Mouse (Mus musculus) kidney, embryonic 14.5 days (tissue): ENCODE results near the gene Cds2. TPM values are rescaled to one million over a fixed set of nuclear protein-coding genes. Genes with fewer than 3 reads are reported as not detected.

Source experiments
- ATAC-seq: fragments of 200-750 bp; cut with Nextera tagmentation; 2 replicates; pipeline ENCODE4 v1.8.0; 2017; ENCODE audit warnings: moderate number of reproducible peaks, mild to moderate bottlenecking, moderate TSS enrichment, moderate library complexity; ENCODE audit not compliant: low FRiP score, low TSS enrichment
- H3K27ac ChIP-seq: fragments of 300-500 bp; sonication (generic); 2 replicates; pipeline ENCODE4 v1.5.1; 2014; ENCODE audit warnings: low read depth, mild to moderate bottlenecking, low read length, moderate library complexity, mixed read lengths
- H3K27me3 ChIP-seq: fragments of 300-500 bp; sonication (generic); 2 replicates; pipeline ENCODE4 v1.6.1; 2014; ENCODE audit warnings: mild to moderate bottlenecking, low read length; ENCODE audit not compliant: control insufficient read depth, insufficient read depth
- H3K36me3 ChIP-seq: fragments of 300-500 bp; sonication (generic); 2 replicates; pipeline ENCODE4 v1.6.1; 2014; ENCODE audit warnings: low read length, mixed read lengths; ENCODE audit not compliant: control insufficient read depth, insufficient read depth
- H3K4me1 ChIP-seq: fragments of 300-500 bp; sonication (generic); 2 replicates; pipeline ENCODE4 v1.6.1; 2014; ENCODE audit warnings: low read length, mixed read lengths; ENCODE audit not compliant: control insufficient read depth, insufficient read depth
- H3K4me2 ChIP-seq: fragments of 300-500 bp; sonication (generic); replicated peaks from 2 replicates; pipeline ENCODE4 v1.6.1; 2014; ENCODE audit warnings: low read depth, mild to moderate bottlenecking, low read length
- H3K4me3 ChIP-seq: fragments of 300-500 bp; sonication (generic); 2 replicates; pipeline ENCODE4 v1.5.1; 2014; ENCODE audit warnings: mild to moderate bottlenecking, low read length
- H3K9ac ChIP-seq: fragments of 300-500 bp; sonication (generic); 2 replicates; pipeline ENCODE4 v1.6.1; 2014; ENCODE audit warnings: low read depth, mild to moderate bottlenecking, low read length, moderate library complexity
- H3K9me3 ChIP-seq: fragments of 300-500 bp; sonication (generic); 2 replicates; pipeline ENCODE4 v1.6.1; 2016; ENCODE audit warnings: low read length; ENCODE audit not compliant: control insufficient read depth
- WGBS: fragments of 180-500 bp; shearing (Covaris S2); extraction: QIAGEN DNeasy Blood & Tissue Kit; methylation state at CpG from one replicate; pipeline ENCODE4 v1.1.7; 2014; 5-methylcytosine and 5-hydroxymethylcytosine counted together
- polyA plus RNA-seq: library from polyadenylated mRNA; unstranded; fragments of >200 nt; fragmentation: Nextera tagmentation; extraction: Ambion mirVana; gene quantifications from 2 replicates; pipeline ENCODE4 v1.2.1, GENCODE M21; 2014

Gene Cds2
- polyA plus RNA-seq, 1 experiment from 2014 or later, result 24.4 TPM

DNA sequence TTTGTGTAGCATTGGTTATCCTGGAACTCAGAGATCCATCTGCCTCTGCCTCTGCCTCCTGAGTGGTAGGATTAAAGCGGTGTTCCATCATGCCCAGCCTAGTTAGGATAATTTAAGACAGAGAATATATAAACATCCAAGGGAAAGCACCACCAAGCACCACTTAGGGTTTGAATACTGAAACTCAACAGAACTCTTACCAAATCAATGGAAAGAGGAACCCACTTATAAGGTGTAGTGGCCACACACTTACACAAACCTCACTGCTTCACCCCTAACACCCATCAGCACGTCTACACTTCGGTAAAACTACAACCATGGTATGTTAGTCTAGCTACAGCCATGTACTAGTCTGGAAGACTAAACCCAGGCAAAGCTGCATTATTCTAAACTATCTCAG, 19.6 kb upstream of the Cds2 start:
- H3K9me3 ChIP-seq, result no peaks in the 10 kb centered on the region
- H3K27me3 ChIP-seq, result no peaks in the 10 kb centered on the region
- 0 out of 2 replicates have a peak, but pooled peaks cover 3% of the 10 kb centered on the region for H3K4me1 ChIP-seq
- H3K4me2 ChIP-seq, result no peak overlapping the region
- WGBS, result 97% methylated on average over 3 of the region's 3 CpGs
- H3K27ac ChIP-seq, result no peak overlapping the region
- H3K9ac ChIP-seq, result no peak overlapping the region
- H3K4me3 ChIP-seq, result no peak overlapping the region
- ATAC-seq, result no peak
- peaks cover 25% of the 10 kb centered on the region; the same call in 1 of the 2 replicates for H3K36me3 ChIP-seq

DNA sequence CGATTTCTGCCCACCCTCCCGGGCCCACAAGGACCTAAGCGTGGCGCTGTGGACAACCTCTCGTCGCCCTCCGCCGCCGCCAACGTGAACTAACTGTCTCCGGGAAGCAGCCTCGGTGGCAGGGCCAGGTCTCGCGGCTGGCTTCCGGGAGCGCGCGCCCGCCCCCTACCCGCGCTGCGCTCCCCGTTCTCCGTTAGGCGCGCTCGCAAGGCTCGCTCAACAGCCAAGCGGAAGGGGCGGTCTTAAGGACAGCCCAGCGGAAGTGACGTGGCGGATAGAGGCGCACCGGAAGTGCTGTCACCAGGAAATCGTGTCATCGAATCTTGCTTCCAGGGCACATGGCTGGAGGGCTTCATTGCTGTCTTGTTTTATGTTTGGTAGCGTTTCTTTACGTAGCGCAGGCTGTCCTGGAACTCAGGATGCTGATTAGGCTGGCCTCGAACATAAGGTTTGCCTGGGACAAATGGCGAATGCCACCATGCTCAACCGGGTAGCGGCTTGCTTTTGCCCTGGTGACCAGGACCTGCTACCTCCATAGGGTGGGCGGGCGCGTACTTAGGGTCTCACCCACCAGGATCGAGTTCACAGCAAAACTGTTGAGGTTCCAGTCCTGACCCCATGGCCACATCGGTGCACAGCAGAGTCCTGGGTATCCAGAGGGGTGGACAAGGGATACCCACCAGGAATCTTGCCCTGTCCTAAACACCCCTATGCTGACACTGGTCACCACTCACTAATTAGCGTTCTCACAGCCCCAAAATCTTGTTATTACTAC, 15.2 kb upstream of the Cds2 start, which contains the start of gene Tmem230:
Gene Tmem230 (minus strand): TSS at position 269 of the 775 bp plus-strand sequence.
- peaks cover 45% of the 10 kb centered on the region for H3K36me3 ChIP-seq
- H3K27me3 ChIP-seq, result no peaks in the 10 kb centered on the region
- peak within 1 kb of the TSS; percentile 45 for H3K4me3 ChIP-seq
- 5% methylated on average over 49 of the region's 50 CpGs for WGBS
- no peaks in the 10 kb centered on the region for H3K9me3 ChIP-seq
- H3K4me1 ChIP-seq, result peaks cover 19% of the 10 kb centered on the region
- peak within 1 kb of the TSS; percentile 46 for H3K4me2 ChIP-seq
- peak within 1 kb of the TSS; percentile 72 for H3K27ac ChIP-seq
- H3K9ac ChIP-seq, result peak within 1 kb of the TSS; percentile 61
- peak; percentile 94 for ATAC-seq

DNA sequence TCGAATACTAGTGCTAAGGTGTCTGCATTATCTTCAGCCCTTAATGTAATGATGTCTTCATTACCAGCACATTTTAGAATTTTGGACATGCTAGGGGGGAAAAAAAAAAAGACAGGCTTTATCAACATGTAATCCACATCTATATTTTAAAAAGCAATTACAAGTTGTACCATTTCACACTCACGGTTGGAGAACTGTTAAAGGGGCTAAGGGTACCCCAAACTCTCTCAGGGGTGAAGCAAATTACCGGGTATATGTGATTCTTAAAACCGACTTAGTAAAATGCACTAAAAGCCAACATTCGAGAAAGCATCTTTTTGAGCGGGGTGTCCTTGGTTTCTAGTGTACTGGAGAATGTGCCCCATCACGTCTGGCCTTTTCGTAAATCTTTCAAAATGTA, 11.0 kb upstream of the Cds2 start:
- WGBS, result 8% methylated on average over 8 of the region's 8 CpGs
- Histone ChIP-seq H3K4me2 (peak overlapping the region; percentile 47), H3K9me3 (no peaks in the 10 kb centered on the region), H3K4me3 (peak overlapping the region; percentile 54), H3K9ac (peak overlapping the region; percentile 64), H3K36me3 (peaks cover 30% of the 10 kb centered on the region), H3K4me1 (peaks cover 19% of the 10 kb centered on the region), H3K27me3 (no peaks in the 10 kb centered on the region), H3K27ac (peak overlapping the region; percentile 34; the same call in 1 of the 2 replicates)
- ATAC-seq, result no peak

DNA sequence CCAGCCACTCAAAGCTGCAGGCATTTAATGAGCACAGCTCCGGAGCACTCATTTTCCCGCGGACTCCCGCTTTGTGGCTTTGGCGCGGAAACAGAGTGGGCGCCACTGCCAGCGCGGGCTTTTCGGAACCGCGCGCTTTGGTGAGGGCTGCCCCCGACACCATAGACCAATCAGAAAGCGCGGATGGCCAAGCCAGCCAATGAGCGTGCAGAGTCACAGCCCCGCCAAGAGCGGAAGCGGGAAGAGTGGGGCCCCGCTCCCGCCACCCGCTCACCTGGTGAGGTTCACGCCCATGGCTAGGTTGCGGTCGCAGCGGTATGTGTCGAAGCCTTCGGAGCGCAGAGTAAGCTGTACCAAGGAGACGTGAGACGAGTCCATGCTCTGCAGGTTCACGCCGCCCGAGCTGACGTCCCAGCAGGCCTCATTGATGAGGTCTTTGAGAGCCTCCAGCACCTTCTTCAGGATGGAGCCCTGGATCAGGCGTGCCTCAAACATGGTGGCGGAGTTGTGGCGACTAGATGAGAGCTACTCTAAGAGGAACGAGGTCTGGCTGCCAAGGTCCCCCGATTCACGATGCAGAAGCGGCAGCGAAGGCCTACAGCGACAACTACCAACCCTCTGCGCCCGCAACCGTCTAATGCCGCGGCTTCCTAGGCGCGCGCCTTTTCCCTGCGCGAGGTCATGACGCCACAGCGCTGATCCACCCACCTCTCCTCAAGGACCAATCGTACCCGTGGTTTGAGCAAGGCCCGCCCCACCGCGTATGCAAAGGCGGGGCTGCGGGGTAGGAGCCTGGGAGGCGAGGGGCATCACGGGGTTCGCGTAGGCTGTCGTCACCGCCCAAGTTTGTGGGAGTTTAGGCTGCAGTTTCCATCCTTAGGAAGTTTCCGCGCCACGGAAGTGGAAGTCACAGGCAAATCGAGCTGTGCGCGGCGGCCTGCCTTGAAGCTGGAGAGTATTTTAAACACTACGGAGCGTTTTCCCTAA, 10.1 kb upstream of the Cds2 start, which contains the start of gene Pcna:
Gene Pcna (minus strand): TSS at position 773 of the 987 bp plus-strand sequence.
- under 1% methylated on average over 77 of the region's 79 CpGs for WGBS
- H3K9me3 ChIP-seq, result no peaks in the 10 kb centered on the region
- H3K27me3 ChIP-seq, result no peaks in the 10 kb centered on the region
- peak; percentile 99 for ATAC-seq
- H3K4me3 ChIP-seq, result peak within 1 kb of the TSS; percentile 54
- H3K36me3 ChIP-seq, result peaks cover 30% of the 10 kb centered on the region
- peak within 1 kb of the TSS; percentile 80 for H3K27ac ChIP-seq
- H3K4me2 ChIP-seq, result peak within 1 kb of the TSS; percentile 54
- H3K9ac ChIP-seq, result peak within 1 kb of the TSS; percentile 64
- peaks cover 19% of the 10 kb centered on the region for H3K4me1 ChIP-seq

DNA sequence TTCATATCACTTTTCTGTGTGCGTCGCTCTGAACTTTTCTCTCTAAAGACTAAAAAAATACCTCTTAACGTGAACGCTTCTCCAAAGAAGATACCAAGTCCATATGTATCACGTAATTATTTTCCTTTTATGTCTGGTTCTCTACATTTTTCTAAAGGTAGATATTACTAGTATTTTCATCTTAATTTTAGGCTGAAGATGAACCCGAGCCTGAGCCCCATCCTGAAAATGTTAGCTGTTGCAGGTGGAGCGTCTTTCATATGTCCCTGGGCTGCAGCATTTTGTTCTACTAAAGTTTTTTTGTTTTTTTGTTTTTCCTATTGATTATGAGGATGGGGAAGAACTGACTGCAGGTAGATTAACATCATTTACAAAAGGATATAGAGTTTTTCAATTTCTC, 9.3 kb upstream of the Cds2 start:
- Histone ChIP-seq H3K4me2 (peak overlapping the region; percentile 54), H3K36me3 (peaks cover 25% of the 10 kb centered on the region), H3K9me3 (no peaks in the 10 kb centered on the region), H3K4me3 (peak overlapping the region; percentile 54), H3K4me1 (peaks cover 16% of the 10 kb centered on the region), H3K27ac (peak overlapping the region; percentile 80), H3K27me3 (no peaks in the 10 kb centered on the region), H3K9ac (peak overlapping the region; percentile 64; the same call in 1 of the 2 replicates)
- ATAC-seq, result no peak
- 1% methylated on average over 7 of the region's 7 CpGs for WGBS

DNA sequence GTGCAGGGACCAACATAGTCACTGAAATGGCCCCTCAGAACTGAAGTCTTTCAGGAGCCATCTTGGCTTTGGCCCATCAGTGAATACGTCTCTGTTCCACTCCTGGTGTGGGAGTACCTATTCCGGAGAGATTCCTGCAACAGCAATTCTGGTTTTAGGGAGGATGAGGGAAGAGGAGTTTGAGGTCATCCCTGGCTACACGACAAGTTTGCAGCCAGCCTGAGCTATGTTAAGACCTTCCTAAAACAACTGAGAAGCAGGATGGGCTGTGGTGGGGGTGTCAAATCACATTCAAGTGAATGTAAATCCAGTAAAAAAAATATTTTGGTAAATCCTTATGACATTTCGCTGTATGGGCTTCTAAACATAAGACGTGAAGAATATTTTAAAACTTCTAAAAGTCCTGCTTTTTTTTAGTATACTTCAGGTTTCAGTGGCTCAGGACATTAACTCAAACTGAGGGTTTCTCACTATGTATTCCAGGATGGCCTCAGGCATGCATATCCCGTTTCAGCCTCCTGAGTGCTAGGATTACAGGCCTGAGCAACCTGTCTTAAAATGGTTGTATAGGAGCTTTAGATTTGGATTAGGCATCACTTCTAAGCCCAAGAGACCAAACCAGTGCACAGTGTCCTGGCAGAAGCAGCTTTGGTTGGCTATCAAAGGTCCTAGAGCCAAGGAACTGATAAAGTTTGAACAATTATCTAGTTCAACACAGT, 5.4 kb upstream of the Cds2 start:
- Histone ChIP-seq H3K4me1 (no peaks in the 10 kb centered on the region), H3K9me3 (no peaks in the 10 kb centered on the region), H3K27ac (no peak overlapping the region), H3K4me2 (no peak overlapping the region), H3K4me3 (no peak overlapping the region), H3K36me3 (no peaks in the 10 kb centered on the region), H3K9ac (no peak overlapping the region), H3K27me3 (no peaks in the 10 kb centered on the region)
- WGBS, result 86% methylated on average over 6 of the region's 6 CpGs
- no peak for ATAC-seq

DNA sequence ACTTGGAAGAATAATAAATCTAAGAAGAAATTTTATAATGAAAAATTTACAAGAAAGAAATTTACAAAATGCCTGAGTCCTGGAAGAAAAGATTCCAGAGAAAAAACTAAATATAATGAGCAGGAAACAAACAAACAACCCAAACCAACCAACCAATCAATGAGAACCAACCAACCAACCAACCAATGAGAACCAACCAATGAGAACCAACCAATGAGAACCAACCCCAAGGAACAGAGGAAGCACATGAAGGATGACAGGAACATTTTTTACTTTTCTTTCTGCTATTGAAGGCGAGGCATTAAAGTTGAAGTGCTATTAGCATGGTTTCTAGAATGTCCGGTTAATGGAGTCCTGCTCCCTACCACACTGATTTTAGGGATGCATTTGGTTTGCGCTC, 2.3 kb upstream of the Cds2 start:
- no peaks in the 10 kb centered on the region for H3K36me3 ChIP-seq
- no peaks in the 10 kb centered on the region for H3K9me3 ChIP-seq
- no peak overlapping the region for H3K4me3 ChIP-seq
- H3K27me3 ChIP-seq, result no peaks in the 10 kb centered on the region
- no peak for ATAC-seq
- H3K27ac ChIP-seq, result no peak overlapping the region
- H3K4me1 ChIP-seq, result peaks cover 12% of the 10 kb centered on the region; the same call in 1 of the 2 replicates
- H3K9ac ChIP-seq, result no peak overlapping the region
- H3K4me2 ChIP-seq, result no peak overlapping the region
- 67% methylated on average over 3 of the region's 3 CpGs for WGBS

DNA sequence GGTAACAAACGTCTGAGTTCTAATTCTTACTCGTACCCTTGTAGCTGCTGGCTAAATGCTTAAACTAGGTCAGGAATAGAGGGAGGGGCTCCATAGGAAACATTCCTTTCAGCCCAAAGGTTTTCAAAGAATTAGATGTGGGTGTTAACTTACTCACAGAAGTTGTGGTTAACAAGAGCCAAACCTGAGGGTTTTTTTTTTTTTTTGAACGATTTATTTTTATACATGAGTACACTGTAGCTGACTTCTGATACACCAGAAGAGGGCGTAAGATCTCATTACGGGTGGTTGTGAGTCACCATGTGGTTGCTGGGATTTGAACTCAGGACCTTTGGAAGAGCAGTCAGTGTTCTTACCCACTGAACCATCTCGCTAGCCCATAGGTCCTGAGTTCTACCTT, 773 bp upstream of the Cds2 start:
- Histone ChIP-seq H3K27ac (no peak overlapping the region), H3K4me2 (no peak overlapping the region), H3K4me3 (no peak overlapping the region), H3K36me3 (no peaks in the 10 kb centered on the region), H3K9me3 (no peaks in the 10 kb centered on the region), H3K4me1 (peaks cover 12% of the 10 kb centered on the region; the same call in 1 of the 2 replicates), H3K27me3 (no peaks in the 10 kb centered on the region), H3K9ac (no peak overlapping the region)
- WGBS, result 78% methylated on average over 6 of the region's 6 CpGs
- ATAC-seq, result no peak
